Mouse (Mus musculus): ENCODE results near the gene Gm11084. TPM values are rescaled to one million over a fixed set of nuclear protein-coding genes. Genes with fewer than 3 reads are reported as not detected.
"Not testable (repeated sequence)": the region's sequence is repeated elsewhere in the genome, so short reads cannot be mapped to it uniquely, and the experiment has no call there.

Gene Gm11084
- not detected in 2 replicates for polyA plus RNA-seq (2016; fragmentation: Nextera tagmentation; extraction: Ambion mirVana)

DNA sequence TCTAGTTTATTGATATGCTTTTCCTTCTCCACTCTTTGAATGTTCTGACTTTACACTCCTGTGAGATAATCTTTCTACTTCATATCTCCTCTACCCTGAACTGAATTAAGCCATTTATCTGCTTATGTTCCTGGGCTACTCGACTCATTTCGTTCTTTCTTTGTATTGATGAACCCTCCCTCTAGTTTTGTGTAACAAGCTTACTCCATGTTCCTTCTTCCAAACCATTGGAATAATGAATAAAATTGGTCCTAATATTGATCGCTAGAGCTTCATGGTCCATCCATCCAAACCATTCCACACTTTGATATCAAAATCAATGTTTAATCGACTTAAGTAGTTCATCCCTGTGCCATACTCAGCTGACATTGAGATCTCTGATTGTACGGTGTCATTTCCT lies at the start of gene Gm11084:
TSS of gene Gm11084 (minus strand) at position 101 of the 400 bp plus-strand sequence.
- Histone ChIP-seq H3K27ac (replicated peaks) (no peak within 1 kb of the TSS), H3K4me3 (no peak within 1 kb of the TSS), H3K4me1 (peaks cover 9% of the 10 kb centered on the region), H3K27me3 (ENCODE audit: low read depth, poor library complexity, severe bottlenecking) (no peaks in the 10 kb centered on the region), H3K9me3 (replicated peaks) (peaks cover 12% of the 10 kb centered on the region; the same call in 1 of the 2 replicates), H3K36me3 (peaks cover 19% of the 10 kb centered on the region)
- no peak for DNase-seq (ENCODE audit: low spot score)
- 92% methylated on average over 5 of the region's 5 CpGs for WGBS

DNA sequence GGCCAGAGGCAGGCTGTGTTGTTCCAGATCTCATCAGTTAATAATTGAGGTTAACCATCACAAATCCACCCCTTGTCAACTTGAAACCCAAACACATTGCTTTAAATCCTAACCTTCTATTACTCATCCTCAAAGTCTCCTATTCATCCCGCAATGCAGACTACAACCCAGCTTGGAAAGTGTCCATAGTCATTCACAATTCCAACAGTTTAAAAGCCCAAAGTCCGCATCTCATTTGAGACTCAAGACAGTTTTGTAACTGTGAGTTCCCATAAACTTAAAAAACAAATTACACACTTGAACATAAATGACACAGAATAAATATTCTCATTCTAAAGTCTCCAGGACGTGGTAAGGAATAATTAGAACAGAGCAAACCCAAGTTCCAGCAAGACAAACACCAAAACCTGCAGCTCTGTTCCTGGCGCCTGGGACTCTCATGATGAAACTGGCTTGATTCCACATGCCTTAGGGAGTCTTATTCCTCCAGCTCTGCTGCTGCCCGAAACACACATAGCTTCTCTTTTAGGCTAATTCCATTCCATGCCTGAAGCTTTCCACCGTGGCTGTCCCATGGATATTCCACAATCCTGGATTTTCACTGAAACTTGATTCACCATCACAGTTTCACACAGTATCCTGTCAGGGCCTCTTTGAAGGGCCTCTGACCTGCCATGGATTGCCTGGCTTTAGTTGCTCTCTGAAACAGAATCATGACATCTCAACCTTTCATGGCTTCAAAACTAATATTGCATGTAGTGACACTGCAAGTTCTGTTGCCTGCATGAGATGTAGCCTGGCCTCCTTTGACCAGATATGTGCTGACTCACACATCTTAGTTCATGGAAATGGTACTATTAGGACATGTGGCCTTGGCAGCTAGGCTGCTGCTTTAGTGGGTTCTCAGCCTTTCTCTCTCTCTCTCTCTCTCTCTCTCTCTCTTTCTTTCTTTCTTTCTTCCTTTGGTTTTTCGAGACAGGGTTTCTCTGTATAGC lies 44.8 kb upstream of the Gm11084 start:
- no peaks in the 10 kb centered on the region for H3K9me3 ChIP-seq (replicated peaks)
- H3K4me1 ChIP-seq, result peaks cover 9% of the 10 kb centered on the region; the same call in 1 of the 2 replicates
- WGBS, result 87% methylated on average over 7 of the region's 7 CpGs
- no peaks in the 10 kb centered on the region for H3K27me3 ChIP-seq (ENCODE audit: low read depth, poor library complexity, severe bottlenecking)
- no peak for DNase-seq (ENCODE audit: low spot score)
- no peaks in the 10 kb centered on the region for H3K36me3 ChIP-seq
- no peak overlapping the region for H3K4me3 ChIP-seq
- no peak overlapping the region for H3K27ac ChIP-seq (replicated peaks)

DNA sequence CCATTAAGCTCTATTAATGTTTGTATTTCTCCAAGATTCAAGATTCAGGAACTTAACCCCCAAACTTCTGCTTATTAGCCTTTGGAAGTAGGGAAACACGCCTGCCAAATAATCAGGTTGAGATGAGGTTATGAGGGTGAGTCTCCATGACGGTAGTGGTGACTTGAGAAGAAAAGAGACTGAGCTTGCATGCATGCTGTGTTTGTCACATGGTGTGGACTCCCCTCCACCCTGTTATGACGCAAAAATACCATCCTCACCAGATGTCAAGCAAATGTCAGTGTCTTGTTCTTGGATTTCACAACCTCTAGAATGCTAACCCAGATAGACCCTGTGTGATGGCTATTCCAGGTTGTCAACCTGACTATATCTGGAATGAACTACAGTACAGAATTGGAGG lies 43.3 kb upstream of the Gm11084 start:
- Histone ChIP-seq H3K9me3 (replicated peaks) (no peaks in the 10 kb centered on the region), H3K4me3 (no peak overlapping the region), H3K4me1 (peaks cover 9% of the 10 kb centered on the region; the same call in 1 of the 2 replicates), H3K27ac (replicated peaks) (no peak overlapping the region), H3K36me3 (no peaks in the 10 kb centered on the region), H3K27me3 (ENCODE audit: low read depth, poor library complexity, severe bottlenecking) (no peaks in the 10 kb centered on the region)
- DNase-seq (ENCODE audit: low spot score), result no peak
- 87% methylated on average over 3 of the region's 3 CpGs for WGBS

DNA sequence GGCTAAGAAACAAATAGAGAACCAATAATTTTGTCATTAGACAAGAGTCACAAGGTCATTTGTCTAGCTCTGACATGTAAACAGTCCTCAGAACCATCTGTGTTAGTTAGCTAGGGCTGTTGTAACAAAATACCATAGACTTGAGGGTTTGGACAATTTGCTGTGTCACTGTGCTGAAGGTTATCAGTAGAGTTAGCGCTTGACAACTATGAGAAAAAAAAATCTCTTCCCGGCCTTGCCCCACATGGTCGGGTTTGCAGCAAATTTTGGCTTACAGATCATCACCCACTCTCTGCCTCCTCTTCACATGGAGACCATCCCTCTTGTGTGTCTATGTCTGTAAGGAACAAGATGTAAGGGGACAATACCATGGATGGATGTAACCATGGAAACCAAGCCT lies 41.5 kb upstream of the Gm11084 start:
- H3K36me3 ChIP-seq, result no peaks in the 10 kb centered on the region
- H3K4me1 ChIP-seq, result no peaks in the 10 kb centered on the region; the same call in 1 of the 2 replicates
- H3K27me3 ChIP-seq (ENCODE audit: low read depth, poor library complexity, severe bottlenecking), result no peaks in the 10 kb centered on the region
- no peak overlapping the region for H3K27ac ChIP-seq (replicated peaks)
- no peak overlapping the region for H3K4me3 ChIP-seq
- DNase-seq (ENCODE audit: low spot score), result no peak
- WGBS, result 92% methylated on average over 3 of the region's 3 CpGs
- no peaks in the 10 kb centered on the region for H3K9me3 ChIP-seq (replicated peaks)

DNA sequence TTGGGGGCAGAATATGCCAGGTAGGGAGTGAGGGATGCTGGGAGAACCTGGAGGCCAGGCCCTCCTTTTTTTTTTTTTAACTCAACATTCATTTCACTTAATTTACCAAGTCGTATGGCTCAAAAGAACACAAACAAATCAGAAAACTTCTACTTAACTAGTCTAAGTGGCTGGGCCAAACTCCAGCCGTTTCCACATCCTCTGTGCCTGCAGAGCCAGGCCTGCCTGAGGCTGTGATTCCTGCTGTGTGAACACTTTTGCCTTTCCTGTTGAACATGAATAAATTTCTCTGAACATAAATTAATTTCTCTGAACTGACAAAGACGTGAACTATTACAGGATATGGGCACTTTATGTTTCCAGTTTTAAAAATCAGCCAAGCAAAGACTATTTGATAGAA lies 40.6 kb upstream of the Gm11084 start:
- no peaks in the 10 kb centered on the region for H3K36me3 ChIP-seq
- H3K9me3 ChIP-seq (replicated peaks), result no peaks in the 10 kb centered on the region
- no peaks in the 10 kb centered on the region; the same call in 1 of the 2 replicates for H3K4me1 ChIP-seq
- H3K4me3 ChIP-seq, result no peak overlapping the region
- 67% methylated on average over 3 of the region's 3 CpGs for WGBS
- no peak overlapping the region for H3K27ac ChIP-seq (replicated peaks)
- DNase-seq (ENCODE audit: low spot score), result no peak
- no peaks in the 10 kb centered on the region for H3K27me3 ChIP-seq (ENCODE audit: low read depth, poor library complexity, severe bottlenecking)

DNA sequence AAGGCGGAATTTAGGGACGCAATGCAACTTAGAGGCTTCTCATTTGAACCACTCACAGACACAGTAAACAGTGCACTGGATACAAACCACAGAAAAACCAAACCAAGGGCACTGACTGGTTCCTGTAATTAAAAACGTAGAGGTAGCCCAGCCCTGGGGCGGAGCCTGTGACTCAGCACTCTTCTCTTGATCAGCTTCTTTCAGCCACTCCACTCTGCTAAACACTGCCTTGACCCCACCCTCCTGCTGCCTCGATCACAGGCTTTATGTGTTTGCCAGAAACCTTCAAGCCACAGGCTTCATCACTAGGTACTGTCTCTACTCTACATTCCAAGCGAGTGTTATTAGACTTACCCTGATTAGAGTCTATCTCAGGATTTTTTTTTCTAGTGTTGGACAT lies 37.3 kb upstream of the Gm11084 start:
- no peak overlapping the region for H3K27ac ChIP-seq (replicated peaks)
- no peak for DNase-seq (ENCODE audit: low spot score)
- H3K36me3 ChIP-seq, result no peaks in the 10 kb centered on the region
- H3K4me3 ChIP-seq, result no peak overlapping the region
- no peaks in the 10 kb centered on the region for H3K27me3 ChIP-seq (ENCODE audit: low read depth, poor library complexity, severe bottlenecking)
- 48% methylated on average over 6 of the region's 6 CpGs for WGBS
- no peaks in the 10 kb centered on the region; the same call in 1 of the 2 replicates for H3K4me1 ChIP-seq
- H3K9me3 ChIP-seq (replicated peaks), result no peaks in the 10 kb centered on the region

DNA sequence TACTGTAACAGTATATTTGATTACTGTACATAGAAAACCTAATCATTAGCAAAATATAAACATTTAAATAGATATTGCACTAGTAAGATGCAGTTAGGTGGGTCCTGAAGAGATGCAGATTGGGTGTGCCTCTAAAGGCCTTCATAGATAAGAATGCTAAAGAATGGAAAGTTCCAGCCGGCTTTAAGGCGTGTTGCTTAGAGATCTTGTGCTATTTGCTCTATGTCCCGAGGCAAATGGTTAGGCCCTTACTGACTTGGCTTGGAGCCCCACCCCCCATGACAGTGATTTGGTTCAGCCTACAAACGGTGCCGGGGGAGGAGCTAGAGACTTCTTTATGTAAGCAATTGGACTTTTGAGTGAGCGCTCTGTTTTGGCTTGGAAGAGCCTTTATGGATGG lies 34.5 kb upstream of the Gm11084 start:
- H3K4me3 ChIP-seq, result no peak overlapping the region
- no peaks in the 10 kb centered on the region for H3K9me3 ChIP-seq (replicated peaks)
- H3K27me3 ChIP-seq (ENCODE audit: low read depth, poor library complexity, severe bottlenecking), result no peaks in the 10 kb centered on the region
- no peak overlapping the region for H3K27ac ChIP-seq (replicated peaks)
- no peaks in the 10 kb centered on the region for H3K36me3 ChIP-seq
- WGBS, result 84% methylated on average over 6 of the region's 6 CpGs
- DNase-seq (ENCODE audit: low spot score), result no peak
- H3K4me1 ChIP-seq, result no peaks in the 10 kb centered on the region; the same call in 1 of the 2 replicates

DNA sequence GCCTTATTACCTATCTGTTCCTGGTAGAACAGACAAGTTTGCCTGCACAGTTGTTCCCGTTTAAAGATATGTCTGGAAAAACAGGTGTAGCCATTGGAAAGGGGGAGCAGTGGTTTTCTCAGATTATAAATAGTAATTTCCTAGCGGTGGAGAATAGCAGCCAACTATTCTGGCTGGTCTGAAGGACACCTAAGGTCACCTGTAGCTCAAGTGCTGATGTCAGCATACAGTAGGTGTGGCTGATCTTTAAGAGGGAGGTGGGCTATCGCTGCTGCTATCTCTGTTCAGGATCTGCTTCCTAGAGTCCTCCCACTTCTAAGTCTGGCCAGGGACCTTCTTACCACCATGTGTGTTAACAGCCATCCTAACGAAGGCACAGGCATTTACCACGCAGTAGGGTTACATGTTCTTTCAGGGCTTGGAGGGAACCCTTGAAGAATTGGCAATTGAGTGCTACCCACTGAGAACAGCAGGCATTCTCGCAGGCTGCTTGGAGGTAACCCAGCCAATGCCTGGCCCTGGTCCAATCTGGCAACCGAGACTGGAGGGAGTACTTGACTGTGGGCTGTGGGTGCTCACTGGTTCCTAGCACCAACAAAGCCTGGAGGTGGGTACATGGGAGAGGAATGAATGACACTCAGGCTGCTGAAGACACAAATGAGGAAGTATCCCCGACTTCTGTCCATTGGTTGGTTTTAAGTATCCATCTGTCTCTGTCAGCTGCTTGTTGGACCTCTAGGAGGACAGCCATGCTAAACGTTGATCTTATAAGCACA lies 33.0 kb upstream of the Gm11084 start:
- Histone ChIP-seq H3K4me3 (no peak overlapping the region), H3K9me3 (replicated peaks) (no peaks in the 10 kb centered on the region), H3K36me3 (no peaks in the 10 kb centered on the region), H3K27ac (replicated peaks) (no peak overlapping the region), H3K27me3 (ENCODE audit: low read depth, poor library complexity, severe bottlenecking) (no peaks in the 10 kb centered on the region), H3K4me1 (no peaks in the 10 kb centered on the region; the same call in 1 of the 2 replicates)
- 82% methylated on average over 9 of the region's 9 CpGs for WGBS
- no peak for DNase-seq (ENCODE audit: low spot score)

DNA sequence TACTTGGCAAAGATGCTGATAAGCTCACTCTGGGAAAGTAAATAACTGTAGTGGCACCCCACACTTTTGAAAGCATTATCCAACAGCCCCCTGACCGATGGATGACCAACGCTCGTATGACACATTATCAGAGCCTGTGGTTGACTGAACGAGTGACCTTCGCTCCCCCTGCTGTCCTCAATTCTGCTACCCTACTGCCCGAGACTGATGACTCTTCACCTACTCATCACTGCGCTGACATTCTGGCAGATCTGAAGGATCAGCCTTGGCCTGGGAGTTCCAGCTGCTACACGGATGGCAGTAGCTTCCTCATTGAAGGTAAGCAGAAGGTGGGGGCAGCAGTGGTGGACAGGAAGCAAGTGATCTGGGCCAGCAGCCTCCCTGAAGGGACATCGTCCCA lies 27.5 kb upstream of the Gm11084 start:
- not testable (repeated sequence) for DNase-seq (ENCODE audit: low spot score); H3K27me3 ChIP-seq (ENCODE audit: low read depth, poor library complexity, severe bottlenecking); H3K36me3 ChIP-seq; H3K4me1 ChIP-seq; H3K27ac ChIP-seq (replicated peaks); H3K4me3 ChIP-seq
- 87% methylated on average over 9 of the region's 9 CpGs for WGBS
- peaks cover 15% of the 10 kb centered on the region for H3K9me3 ChIP-seq (replicated peaks)

DNA sequence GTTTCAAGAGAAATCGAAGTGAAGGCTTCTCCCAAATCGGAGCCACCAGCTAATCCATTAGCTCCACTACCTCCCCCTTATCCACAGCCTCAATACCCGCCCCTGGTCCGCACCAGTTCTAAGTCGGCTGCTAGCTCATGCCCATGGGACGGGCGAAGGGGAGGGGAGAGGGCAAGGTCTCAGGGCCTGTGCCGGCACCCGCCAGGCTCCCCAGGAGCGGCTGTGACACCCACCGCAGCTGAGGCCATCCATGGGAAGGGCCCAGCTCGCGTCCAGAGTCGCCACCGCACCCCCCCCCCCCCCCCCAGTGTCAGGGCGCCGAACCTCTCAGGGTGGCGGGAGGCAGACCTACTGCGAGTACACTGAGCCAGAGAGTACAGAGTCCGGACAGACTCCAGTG lies 26.1 kb upstream of the Gm11084 start:
- no peaks in the 10 kb centered on the region for H3K36me3 ChIP-seq
- no peaks in the 10 kb centered on the region for H3K4me1 ChIP-seq
- WGBS, result 76% methylated on average over 20 of the region's 20 CpGs
- H3K27me3 ChIP-seq (ENCODE audit: low read depth, poor library complexity, severe bottlenecking), result no peaks in the 10 kb centered on the region
- no peak overlapping the region for H3K4me3 ChIP-seq
- DNase-seq (ENCODE audit: low spot score), result peak; percentile 30
- H3K9me3 ChIP-seq (replicated peaks), result peaks cover 15% of the 10 kb centered on the region
- H3K27ac ChIP-seq (replicated peaks), result no peak overlapping the region

DNA sequence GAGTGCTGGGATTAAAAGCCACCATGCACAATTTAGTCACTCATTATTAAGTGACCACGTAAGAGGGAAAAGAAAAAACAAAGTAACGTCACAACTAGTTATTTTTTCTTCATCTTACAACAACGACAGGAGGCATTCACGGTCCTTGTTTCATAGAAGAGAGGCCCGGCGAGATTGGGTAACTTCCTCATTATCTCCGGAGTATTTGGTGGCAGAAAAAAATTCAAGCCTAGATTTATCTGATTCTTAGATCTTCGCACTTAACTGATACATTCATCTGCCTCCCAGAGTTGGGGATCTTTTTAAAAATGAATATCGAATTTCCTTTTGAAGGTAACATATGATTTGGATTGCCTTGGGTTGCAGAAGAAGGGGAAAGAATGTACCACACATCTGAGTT lies 21.0 kb upstream of the Gm11084 start:
- Histone ChIP-seq H3K27me3 (ENCODE audit: low read depth, poor library complexity, severe bottlenecking) (no peaks in the 10 kb centered on the region), H3K36me3 (no peaks in the 10 kb centered on the region), H3K4me1 (peaks cover 32% of the 10 kb centered on the region), H3K27ac (replicated peaks) (no peak overlapping the region), H3K9me3 (replicated peaks) (peaks cover 15% of the 10 kb centered on the region), H3K4me3 (no peak overlapping the region)
- WGBS, result 93% methylated on average over 9 of the region's 9 CpGs
- DNase-seq (ENCODE audit: low spot score), result no peak

DNA sequence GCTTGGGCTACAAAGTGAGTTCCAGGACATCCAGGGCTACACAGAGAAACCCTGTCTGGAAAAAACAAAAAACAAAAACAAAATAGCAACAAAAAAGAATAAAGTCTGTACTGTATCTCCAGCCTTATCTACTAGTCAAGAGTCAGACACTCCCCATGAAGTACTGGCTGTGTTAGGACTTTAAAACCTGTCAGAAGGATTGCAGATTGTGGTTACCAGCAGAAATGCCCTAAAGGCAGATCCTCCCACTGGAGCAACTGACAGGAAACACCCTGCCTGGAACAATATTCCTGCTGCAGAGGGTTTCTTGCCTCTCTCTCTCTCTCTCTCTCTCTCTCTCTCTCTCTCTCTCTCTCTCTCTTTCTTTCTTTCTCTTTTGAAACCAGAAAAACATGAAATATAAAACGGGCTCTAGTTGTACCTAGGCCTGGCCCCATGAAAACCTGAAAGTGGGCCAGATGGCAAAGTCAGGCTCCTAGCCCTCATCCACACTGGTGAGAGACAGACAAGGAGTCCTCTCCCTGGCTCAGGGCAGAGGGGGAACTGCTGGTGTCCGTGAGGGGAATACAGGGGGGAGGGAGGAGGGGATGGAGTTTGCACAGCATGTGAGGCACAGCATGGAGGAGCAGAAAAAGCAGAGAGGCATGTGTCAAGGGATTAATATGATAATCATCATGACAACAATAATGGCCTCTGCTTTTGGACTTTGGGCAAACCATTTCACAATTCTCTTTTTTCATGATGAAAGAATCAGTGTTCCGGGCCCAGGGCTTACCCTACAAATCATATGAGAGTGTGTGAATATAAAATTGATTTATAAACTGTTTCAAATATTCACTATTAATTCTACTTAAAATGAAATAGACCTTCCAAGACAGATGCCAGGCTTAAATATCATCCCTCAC lies 19.3 kb upstream of the Gm11084 start:
- Histone ChIP-seq H3K27me3 (ENCODE audit: low read depth, poor library complexity, severe bottlenecking) (no peaks in the 10 kb centered on the region), H3K4me3 (no peak overlapping the region), H3K36me3 (no peaks in the 10 kb centered on the region), H3K4me1 (peaks cover 32% of the 10 kb centered on the region), H3K27ac (replicated peaks) (peak overlapping the region; percentile 10; the same call in 1 of the 2 replicates), H3K9me3 (replicated peaks) (peaks cover 9% of the 10 kb centered on the region)
- 62% methylated on average over 3 of the region's 3 CpGs for whole genome bisulfite sequencing
- DNase-seq (ENCODE audit: low spot score), result no peak
